Mouse (Mus musculus): Measurements from ENCODE around the gene 4632433K11Rik.

4632433K11Rik gene

DNA sequence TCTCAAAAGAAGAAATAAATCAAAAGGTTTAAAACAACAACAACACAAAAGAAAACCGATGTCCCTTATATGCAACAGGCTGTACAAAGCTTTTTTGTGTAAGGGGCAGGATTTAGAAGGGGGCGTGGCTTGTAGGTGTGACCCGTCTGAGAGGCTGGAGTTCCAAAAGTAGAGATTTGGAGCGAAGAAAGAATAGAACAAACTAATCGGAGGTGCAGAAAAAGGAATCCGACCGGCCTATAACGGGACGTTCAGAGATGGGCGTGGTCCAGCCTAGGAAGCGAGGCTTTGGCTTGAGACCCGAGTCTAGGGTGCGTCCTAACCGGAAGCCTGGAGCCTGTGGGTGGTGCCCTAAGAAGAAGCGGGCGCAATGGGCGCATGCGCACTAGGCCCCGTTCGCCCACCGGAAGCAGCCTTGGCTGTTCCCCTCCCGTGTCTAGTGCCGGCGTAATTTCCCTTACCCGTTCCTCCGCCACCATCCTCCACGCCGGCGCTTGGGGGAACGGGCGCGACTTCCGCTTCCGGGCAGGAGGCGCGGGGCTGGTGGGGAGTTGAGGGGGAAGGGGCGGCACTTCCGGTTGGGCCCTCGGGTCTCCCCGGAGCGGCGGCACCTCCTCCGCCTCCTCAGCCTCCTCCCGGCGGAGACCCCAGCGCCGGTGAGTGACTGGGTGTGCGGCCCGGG is 13.8 kb upstream of the 4632433K11Rik start, which contains the start of the genes Zfp865 and Ccdc106:
TSS of gene Zfp865 (plus strand) at position 377 of the 682 bp plus-strand sequence.
TSS of gene Ccdc106 (plus strand) at position 554 of the 682 bp plus-strand sequence.
- peak; percentile 96 for DNase-seq (ENCODE audit: low spot score)

GRCm38 (mm10) chr7:5020685-5021084 is 13.2 kb upstream of the 4632433K11Rik start:
- DNase-seq (ENCODE audit: low spot score), result no peak

DNA sequence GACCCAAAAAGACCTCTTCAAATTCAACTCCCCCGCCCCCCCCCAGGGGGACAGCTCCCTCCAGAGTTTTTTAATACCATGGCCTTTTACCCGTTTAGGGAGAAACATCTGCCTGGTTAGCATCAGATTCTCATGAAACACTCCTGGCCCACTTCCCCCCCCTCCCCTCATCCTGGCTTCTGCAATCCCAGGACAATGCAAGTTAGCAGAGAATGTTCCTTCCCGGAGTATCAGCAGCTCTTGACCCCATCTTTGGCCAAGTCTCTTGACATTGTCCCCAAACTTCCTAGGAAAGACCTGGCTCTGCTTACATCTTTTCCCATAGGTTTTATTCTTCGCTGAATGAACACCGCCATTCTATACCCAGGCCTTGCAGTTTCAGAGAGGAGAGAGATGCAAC is 12.7 kb upstream of the 4632433K11Rik start:
- no peak for DNase-seq (ENCODE audit: low spot score)

DNA sequence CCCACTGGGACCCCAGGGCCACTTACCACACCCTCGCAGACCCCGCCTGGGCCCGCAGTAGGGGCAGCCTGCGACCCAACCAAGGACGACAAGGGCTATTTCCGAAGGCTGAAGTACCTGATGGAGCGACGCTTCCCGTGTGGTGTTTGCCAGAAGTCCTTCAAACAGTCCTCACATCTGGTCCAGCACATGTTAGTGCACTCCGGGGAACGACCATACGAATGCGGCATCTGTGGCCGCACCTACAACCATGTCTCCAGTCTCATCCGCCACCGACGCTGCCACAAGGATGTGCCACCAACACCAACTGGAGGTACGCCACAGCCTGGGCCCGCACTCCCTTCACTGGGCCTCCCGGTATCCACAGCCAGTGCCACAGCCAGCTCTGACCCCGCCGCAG is 4.4 kb upstream of the 4632433K11Rik start:
- no peak for DNase-seq (ENCODE audit: low spot score)

DNA sequence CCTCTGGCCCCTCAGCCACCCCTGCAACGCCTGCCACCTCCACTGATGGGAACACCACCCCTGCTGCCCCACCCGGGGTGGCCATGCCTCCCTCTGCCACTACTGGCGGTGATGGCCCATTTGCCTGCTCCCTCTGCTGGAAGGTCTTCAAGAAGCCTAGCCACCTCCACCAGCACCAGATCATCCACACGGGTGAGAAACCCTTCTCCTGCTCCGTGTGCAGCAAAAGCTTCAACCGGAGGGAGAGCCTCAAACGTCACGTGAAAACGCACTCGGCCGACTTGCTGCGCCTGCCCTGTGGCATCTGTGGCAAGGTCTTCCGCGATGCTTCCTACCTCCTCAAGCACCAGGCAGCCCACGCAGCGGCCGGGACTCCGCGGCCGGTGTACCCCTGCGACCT is 4.0 kb upstream of the 4632433K11Rik start:
- no peak for DNase-seq (ENCODE audit: low spot score)

DNA sequence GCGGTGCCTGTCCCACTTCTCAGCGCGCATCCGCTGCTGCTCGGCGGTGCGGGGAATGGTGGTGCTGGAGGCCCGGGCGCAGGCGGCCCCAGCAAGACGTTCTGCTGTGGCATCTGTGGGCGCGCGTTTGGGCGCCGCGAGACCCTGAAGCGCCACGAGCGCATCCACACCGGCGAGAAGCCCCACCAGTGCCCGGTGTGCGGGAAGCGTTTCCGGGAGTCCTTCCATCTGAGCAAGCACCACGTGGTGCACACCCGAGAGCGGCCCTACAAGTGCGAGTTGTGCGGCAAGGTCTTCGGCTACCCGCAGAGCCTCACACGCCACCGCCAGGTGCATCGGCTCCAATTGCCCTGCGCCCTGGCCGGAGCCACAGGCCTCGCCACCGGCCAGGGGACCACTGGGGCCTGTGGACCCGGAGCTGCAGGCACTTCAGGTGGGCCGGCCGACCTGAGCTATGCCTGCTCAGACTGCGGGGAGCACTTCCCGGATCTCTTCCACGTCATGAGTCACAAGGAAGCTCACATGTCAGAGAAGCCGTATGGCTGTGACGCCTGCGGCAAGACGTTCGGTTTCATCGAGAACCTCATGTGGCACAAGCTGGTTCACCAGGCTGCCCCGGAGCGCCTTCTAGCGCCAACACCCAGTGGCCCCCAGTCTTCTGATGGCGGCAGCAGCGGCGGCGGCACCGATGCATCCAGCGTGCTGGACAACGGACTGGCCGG is 3.2 kb upstream of the 4632433K11Rik start:
- no peak for DNase-seq (ENCODE audit: low spot score)

- DNase-seq (ENCODE audit: low spot score), result no peak
Observed at GRCm38 (mm10) chr7:5031496-5031895, 2.4 kb upstream of the 4632433K11Rik start.

GRCm38 (mm10) chr7:5035628-5036027 is 1.7 kb downstream of the 4632433K11Rik start:
- DNase-seq (ENCODE audit: low spot score), result no peak

GRCm38 (mm10) chr7:5036136-5036535 is 2.2 kb downstream of the 4632433K11Rik start:
- DNase-seq (ENCODE audit: low spot score), result no peak

- no peak for DNase-seq (ENCODE audit: low spot score)
Observed at GRCm38 (mm10) chr7:5037026-5037425, 3.1 kb downstream of the 4632433K11Rik start.

DNA sequence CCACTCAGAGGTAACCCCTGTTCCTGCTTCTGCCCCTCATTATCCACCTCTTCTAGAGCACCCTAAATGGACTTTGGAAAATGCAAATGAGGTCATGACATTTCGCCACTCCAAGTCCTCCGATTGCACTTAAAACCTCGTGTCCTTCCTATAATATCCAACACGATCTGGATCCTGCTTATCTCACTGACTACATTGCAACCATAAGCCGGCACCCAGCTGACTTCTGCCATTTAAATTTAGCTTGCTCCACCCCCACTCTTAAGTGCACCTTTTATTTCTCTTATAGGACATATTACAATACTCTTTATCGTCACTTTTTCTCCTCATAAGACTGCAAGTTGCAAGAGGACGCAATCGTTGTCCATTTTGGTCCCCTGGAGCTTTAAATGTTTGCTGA is 3.5 kb downstream of the 4632433K11Rik start:
- no peak for DNase-seq (ENCODE audit: low spot score)

GRCm38 (mm10) chr7:5038109-5038732 is 4.3 kb downstream of the 4632433K11Rik start, which contains the start of gene Zfp784:
Gene Zfp784 (minus strand): TSS chr7:5038446.
- peak; percentile 82 for DNase-seq (ENCODE audit: low spot score)

DNA sequence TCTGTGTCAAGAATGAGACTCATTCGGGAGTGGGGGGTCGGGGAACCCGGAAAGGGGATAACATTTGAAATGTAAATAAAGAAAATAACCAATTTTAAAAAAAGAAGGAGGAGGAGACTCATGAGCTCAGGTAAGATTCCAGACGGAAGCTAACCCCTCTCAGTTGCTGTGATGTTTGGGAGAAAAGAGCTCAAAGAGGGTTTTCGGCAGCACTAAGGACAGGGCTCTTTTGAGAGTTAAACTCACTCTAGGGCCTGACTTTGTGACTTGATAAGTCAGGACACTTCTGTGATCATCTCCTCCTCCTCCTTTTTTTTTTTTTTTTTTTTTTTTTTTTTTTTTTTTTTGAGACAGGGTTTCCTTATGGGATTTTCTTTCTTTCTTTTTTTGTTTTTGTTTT is 5.0 kb downstream of the 4632433K11Rik start:
- no peak for DNase-seq (ENCODE audit: low spot score)

DNA sequence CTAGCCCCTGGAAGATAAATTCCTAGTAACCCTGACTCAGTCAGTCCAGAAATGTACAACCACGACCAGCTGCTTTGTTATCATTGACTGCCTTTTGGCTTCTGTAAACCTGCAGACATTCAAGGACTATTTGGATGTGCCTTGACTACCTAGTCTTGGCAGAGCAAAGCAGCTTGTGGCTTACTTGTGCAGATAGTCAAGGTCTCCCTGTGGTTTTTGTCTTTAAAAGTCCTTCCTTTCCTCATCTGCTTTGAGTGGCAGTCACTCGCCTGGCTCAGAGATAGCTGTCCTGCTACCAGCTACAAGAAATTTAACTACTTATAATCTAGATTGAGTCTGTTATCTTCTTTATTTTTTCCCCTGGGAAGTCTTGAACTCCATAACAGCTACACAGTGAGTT is 11.1 kb downstream of the 4632433K11Rik start:
- DNase-seq (ENCODE audit: low spot score), result no peak

DNA sequence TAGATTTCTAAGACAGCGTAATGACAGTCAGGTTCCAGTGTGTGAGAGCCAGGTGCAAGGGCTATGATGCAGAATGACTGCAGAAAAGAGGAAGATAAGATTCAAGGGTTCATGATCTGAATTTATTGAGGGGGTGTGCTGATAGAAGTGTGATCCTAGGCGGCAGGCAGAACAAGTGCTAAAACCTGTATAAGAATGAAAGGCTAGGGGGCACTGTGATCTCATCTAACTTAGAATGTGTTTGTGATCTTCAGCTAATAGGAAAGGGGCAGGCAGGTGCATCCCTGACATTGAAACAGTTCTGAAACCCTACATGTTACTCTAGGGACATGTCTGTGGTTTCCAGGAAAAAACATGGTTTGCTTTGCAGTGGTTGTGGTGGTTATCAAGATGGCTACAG is 12.2 kb downstream of the 4632433K11Rik start:
- no peak for DNase-seq (ENCODE audit: low spot score)

DNA sequence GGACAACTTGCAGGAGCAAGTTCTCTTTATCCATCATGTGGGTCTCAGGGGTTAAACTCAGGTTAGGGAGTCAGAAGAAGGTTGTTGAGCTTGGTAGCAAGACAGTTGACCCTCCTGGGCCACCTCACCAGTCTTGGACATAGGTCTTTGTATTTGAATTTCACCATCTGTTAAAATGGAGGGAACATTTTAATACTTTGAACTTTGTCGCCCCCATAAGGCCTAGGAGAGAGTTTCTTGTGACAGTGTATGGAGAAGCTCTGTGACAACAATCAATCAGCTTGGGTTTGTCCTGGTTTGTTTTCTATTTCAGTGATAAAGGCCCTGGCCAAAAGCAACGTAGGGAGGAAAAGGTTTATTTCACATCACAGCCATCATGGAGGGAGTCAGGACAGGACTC is 13.4 kb downstream of the 4632433K11Rik start:
- no peak for DNase-seq (ENCODE audit: low spot score)

DNA sequence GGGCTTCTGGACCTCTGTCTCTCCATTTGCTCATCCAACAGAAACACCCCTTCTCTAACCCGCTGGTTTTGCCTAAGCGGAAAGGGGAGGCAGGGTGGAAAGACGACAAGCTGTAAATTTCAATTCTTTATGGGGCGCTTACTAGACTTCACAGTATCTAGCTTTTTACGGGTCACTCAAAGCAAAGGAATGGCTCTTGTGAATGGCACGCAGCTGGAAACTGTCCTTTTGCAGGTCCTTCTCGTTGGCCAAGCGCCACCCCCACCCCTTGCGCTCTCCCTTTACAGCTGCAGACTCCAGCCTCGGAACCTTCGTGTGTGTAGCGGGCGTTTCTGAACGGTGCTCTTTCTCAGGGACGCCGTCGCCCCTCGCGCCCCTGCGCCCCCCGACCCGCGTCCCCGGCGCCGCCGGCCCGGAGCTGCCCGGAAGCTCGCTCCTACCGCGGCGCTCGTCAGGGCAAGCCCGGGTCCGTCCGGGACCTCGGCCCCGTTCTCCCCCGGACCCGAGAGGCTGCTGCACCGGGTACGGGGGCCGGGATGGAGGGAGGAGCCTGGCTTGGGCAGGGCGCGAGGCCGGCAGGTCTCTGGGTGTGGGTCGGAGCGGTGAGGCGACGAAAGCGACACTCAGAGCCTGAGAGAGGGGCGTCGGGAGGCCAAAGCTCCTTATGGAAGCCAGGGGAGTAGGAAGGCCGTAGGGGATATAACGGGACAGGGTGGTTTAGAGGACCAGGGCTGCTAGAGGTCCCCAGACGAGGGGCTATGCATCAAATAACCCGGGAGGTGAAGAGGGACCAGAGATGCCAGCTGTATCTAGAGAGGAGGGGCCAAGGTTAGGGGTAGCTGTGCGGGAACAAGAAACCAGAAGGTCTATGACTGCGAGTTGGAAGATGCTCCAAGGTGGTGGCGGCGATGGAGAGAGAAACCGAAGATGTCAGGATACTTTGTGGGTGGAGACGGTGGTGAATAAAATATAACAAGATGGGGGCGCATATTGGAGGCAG is 17.6 kb downstream of the 4632433K11Rik start, which contains the start of gene Zfp580:
TSS of gene Zfp580 (plus strand) at position 346 of the 1,000 bp plus-strand sequence.
- no peak for DNase-seq (ENCODE audit: low spot score)

- no peak for DNase-seq (ENCODE audit: low spot score)
Observed at GRCm38 (mm10) chr7:5052438-5052837, 18.5 kb downstream of the 4632433K11Rik start.

DNA sequence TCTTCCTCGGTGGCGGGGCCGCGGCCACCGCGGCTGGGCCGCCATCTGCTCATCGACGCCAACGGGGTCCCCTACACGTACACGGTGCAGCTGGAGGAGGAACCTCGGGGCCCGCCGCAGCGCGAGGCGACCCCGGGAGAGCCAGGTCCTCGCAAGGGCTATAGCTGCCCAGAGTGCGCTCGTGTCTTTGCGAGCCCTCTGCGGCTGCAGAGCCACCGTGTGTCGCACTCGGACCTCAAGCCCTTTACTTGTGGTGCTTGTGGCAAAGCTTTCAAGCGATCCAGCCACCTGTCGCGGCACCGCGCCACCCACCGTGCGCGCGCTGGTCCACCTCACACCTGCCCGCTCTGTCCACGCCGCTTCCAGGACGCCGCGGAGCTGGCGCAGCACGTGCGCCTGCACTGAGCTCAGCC is 19.0 kb downstream of the 4632433K11Rik start:
- DNase-seq (ENCODE audit: low spot score), result no peak

GRCm38 (mm10) chr7:5053456-5054179 is 19.7 kb downstream of the 4632433K11Rik start:
- DNase-seq (ENCODE audit: low spot score), result no peak

Measured in layer of hippocampus, adult 9-10 months (tissue).